Mouse (Mus musculus): Measurements from ENCODE around the gene Eral1.

- TF ChIP-seq CTCF (IDR thresholded peaks at IDR 0.05), result no peak
- TF ChIP-seq POLR2A (IDR thresholded peaks at IDR 0.05; ENCODE audit: insufficient read depth, low read depth, low read length), result no peak
Measured at GRCm38 (mm10) chr11:78036791-78037190, 43.4 kb downstream of the Eral1 start.
